ENCODE assay signal across 17 mouse cellular contexts in genomic region chr4:150819126-150819910, GRCm38 (mm10). TPM values are rescaled to one million over a fixed set of nuclear protein-coding genes. Genes with fewer than 3 reads are reported as not detected.
DNase-seq lines count a peak whose midpoint lies in the region; ATAC-seq and TF ChIP-seq lines count a peak whose summit lies in the region.
"Had no signal": no experiment of that assay in that cellular context is flagged by ENCODE, and none has a peak within 500 bp of the region (broad histone marks: within the 10 kb centered on the region; RNA-seq: fewer than 3 reads in every experiment).

No protein-coding gene starts in this region.

- H3K4me2 ChIP-seq in heart, embryonic 11.5 days: no peak overlapping the region

- H3K79me2 ChIP-seq in heart, adult 2 months (replicated peaks; ENCODE audit: control insufficient read depth, insufficient read depth, low read length): no peaks in the 10 kb centered on the region

- WGBS in heart, embryonic 11.5 days (ENCODE audit: insufficient replicate concordance): 67% methylated on average over 12 of the region's 12 CpGs
- WGBS in heart, adult 2 months: 53% methylated on average over 12 of the region's 12 CpGs

- ATAC-seq in heart, embryonic 11.5 days (replicated peaks; ENCODE audit: insufficient number of reproducible peaks, low FRiP score, low TSS enrichment): no peak
- ATAC-seq: activated CD4-positive, CD25-positive, alpha-beta regulatory T cell, adult 4 months; hindbrain, embryonic 16.5 days; liver, postnatal 0 days had no signal

- no peak overlapping the region for H3K4me3 ChIP-seq in heart, embryonic 11.5 days (ENCODE audit: low read depth, low read length)
- H3K4me3 ChIP-seq in heart, adult 2 months: no peak overlapping the region
- H3K4me3 ChIP-seq: left cerebral cortex, adult 2 months; midbrain, embryonic 10.5 days; myocyte had no signal

- 0 out of 2 replicates have a peak, but pooled peaks have one; percentile 9 for TF ChIP-seq EP300 in heart, adult 2 months (IDR thresholded peaks at IDR 0.05; ENCODE audit: insufficient read depth, low read depth, low read length)

- peak; percentile 97 for DNase-seq in heart, adult 11 months
- peak; percentile 15 to 40 for DNase-seq in adrenal gland, postnatal 36 days
- peak; percentile 42 to 49 for DNase-seq in heart, adult 2 months
- peak; percentile 77 for DNase-seq in lung, postnatal 10 days
- DNase-seq in urinary bladder, postnatal 10 days (ENCODE audit: low spot score): no peak
- DNase-seq in spleen, adult 18-20 months: no peak
- DNase-seq: cerebellum, postnatal 14 days; liver, postnatal 0 days; right cerebral cortex, adult 18-20 months; thymus, adult 2 months had no signal

- H3K27me3 ChIP-seq in heart, embryonic 11.5 days (ENCODE audit: control insufficient read depth, insufficient read depth, low read length): no peaks in the 10 kb centered on the region
- H3K27me3 ChIP-seq in heart, adult 2 months (ENCODE audit: control insufficient read depth, insufficient read depth, low read length): no peaks in the 10 kb centered on the region
- H3K27me3 ChIP-seq: CH12.LX had no signal

- H3K27ac ChIP-seq in heart, embryonic 11.5 days (ENCODE audit: low read depth, low read length): no peak overlapping the region
- peak overlapping the region; percentile 67 for H3K27ac ChIP-seq in heart, adult 2 months
- H3K27ac ChIP-seq: left cerebral cortex, adult 2 months; midbrain, embryonic 10.5 days had no signal

- H3K4me1 ChIP-seq in heart, embryonic 11.5 days (ENCODE audit: control insufficient read depth, insufficient read depth, low read length): peaks cover 15% of the 10 kb centered on the region
- H3K4me1 ChIP-seq in heart, adult 2 months (ENCODE audit: control insufficient read depth, insufficient read depth, low read length): peaks cover 6% of the 10 kb centered on the region

- no peaks in the 10 kb centered on the region for H3K36me3 ChIP-seq in heart, embryonic 11.5 days (ENCODE audit: control insufficient read depth, insufficient read depth, low read length)
- no peaks in the 10 kb centered on the region for H3K36me3 ChIP-seq in heart, adult 2 months (ENCODE audit: control insufficient read depth, insufficient read depth, low read length)
- H3K36me3 ChIP-seq: midbrain, embryonic 10.5 days had no signal

- intact Hi-C loops in heart, adult 2 months (cut with DNase I): no loop called here

- TF ChIP-seq POLR2A in heart, adult 2 months (IDR thresholded peaks at IDR 0.05; ENCODE audit: insufficient read depth, low read depth, low read length): no peak

- H3K9me3 ChIP-seq in heart, embryonic 11.5 days (replicated peaks; ENCODE audit: control insufficient read depth, low read length): no peaks in the 10 kb centered on the region
- H3K9me3 ChIP-seq: midbrain, embryonic 10.5 days had no signal

- no peak overlapping the region for H3K9ac ChIP-seq in heart, embryonic 11.5 days (ENCODE audit: low read depth, low read length)
- H3K9ac ChIP-seq in heart, adult 2 months (ENCODE audit: low read depth, low read length): no peak overlapping the region
- H3K9ac ChIP-seq: liver, postnatal 0 days had no signal

- TF ChIP-seq CTCF in heart, adult 2 months (IDR thresholded peaks at IDR 0.05): no peak

RNA-seq across cellular contexts. Expression of gene Errfi1, which starts 34.4 kb away (rescaled TPM):
- polyA plus RNA-seq in heart, embryonic 11.5 days (2014; fragmentation: Nextera tagmentation; extraction: Ambion mirVana): 17.0 and 20.7 TPM in 2 replicates
- total RNA-seq in adrenal gland, postnatal 36 days (2021): 10 to 100 TPM; 42.6 to 82.9 TPM
- total RNA-seq in heart, adult 2 months (2021): 10 to 100 TPM; 22.1 to 44.1 TPM
- polyA plus RNA-seq in heart, adult 2 months (2012; rRNA removed): 21.3 and 22.5 TPM in 2 replicates

Comparison
In these comparisons a context has a peak if more than half of its experiments do, and no peak if none do; other contexts are left out.
1. DNase-seq: peak in heart, adult 11 months (single experiment), adrenal gland, postnatal 36 days (2 of 2), heart, adult 2 months (2 of 2) and lung, postnatal 10 days (single experiment); none in urinary bladder, postnatal 10 days (single experiment) and spleen, adult 18-20 months (0 of 2).